Mouse (Mus musculus) MEL-GATA-1-ER (cell line): Measurements from ENCODE around the gene Rpl36a.

ENCODE experiments used
- DNase-seq: peaks from one replicate; pipeline ENCODE4 v3.0.0-alpha.2; 2012; ENCODE audit warnings: low read depth; ENCODE audit errors: extremely low read depth

The Rpl36a gene

GRCm38 (mm10) chrX:134599922-134600565, 14.6 kb downstream of the Rpl36a start:
- no peak for DNase-seq

GRCm38 (mm10) chrX:134600659-134601379, 15.4 kb downstream of the Rpl36a start, which contains the start of the genes Gla and Hnrnph2:
TSS of gene Gla (minus strand) at chrX:134601125.
TSS of gene Hnrnph2 (plus strand) at chrX:134601179.
- peak; percentile 100 for DNase-seq

GRCm38 (mm10) chrX:134601380-134602120, 16.1 kb downstream of the Rpl36a start:
- DNase-seq = peak; percentile 51

- DNase-seq = no peak
Measured at GRCm38 (mm10) chrX:134609472-134609871, 24.0 kb downstream of the Rpl36a start.

- DNase-seq = no peak
Measured at GRCm38 (mm10) chrX:134610984-134611383, 25.5 kb downstream of the Rpl36a start.

GRCm38 (mm10) chrX:134612285-134612959, 27.0 kb downstream of the Rpl36a start:
- peak; percentile 86 for DNase-seq

- DNase-seq = no peak
Measured at GRCm38 (mm10) chrX:134614306-134614705, 28.9 kb downstream of the Rpl36a start.

- DNase-seq = no peak
Measured at GRCm38 (mm10) chrX:134619695-134620094, 34.2 kb downstream of the Rpl36a start.

GRCm38 (mm10) chrX:134620254-134620865, 34.9 kb downstream of the Rpl36a start:
- no peak for DNase-seq

GRCm38 (mm10) chrX:134621685-134622084, 36.2 kb downstream of the Rpl36a start:
- no peak for DNase-seq

GRCm38 (mm10) chrX:134623350-134623749, 37.9 kb downstream of the Rpl36a start:
- no peak for DNase-seq

- no peak for DNase-seq
Measured at GRCm38 (mm10) chrX:134628200-134628599, 42.7 kb downstream of the Rpl36a start.

- no peak for DNase-seq
Measured at GRCm38 (mm10) chrX:134632710-134633109, 47.3 kb downstream of the Rpl36a start.

- DNase-seq = no peak
Measured at GRCm38 (mm10) chrX:134635111-134635510, 49.7 kb downstream of the Rpl36a start.

- DNase-seq = no peak
Measured at GRCm38 (mm10) chrX:134635860-134636259, 50.4 kb downstream of the Rpl36a start.
